Mouse (Mus musculus): ENCODE measurements around the gene Actn4. TPM values are rescaled to one million over a fixed set of nuclear protein-coding genes. Genes with fewer than 3 reads are reported as not detected.

Gene Actn4
- polyA plus RNA-seq, 1 experiment from 2014 or later: 413 TPM

GRCm38 (mm10) chr7:28955295-28955897 lies 6.7 kb downstream of the Actn4 start:
- no peak overlapping the region for H3K4me3 ChIP-seq (replicated peaks; ENCODE audit: low read length)
- 44% methylated on average over 5 of the region's 5 CpGs for WGBS
- no peaks in the 10 kb centered on the region for H3K9me3 ChIP-seq (replicated peaks; ENCODE audit: control insufficient read depth, low read length)
- H3K4me2 ChIP-seq (ENCODE audit: low read depth, low read length): no peak overlapping the region
- H3K4me1 ChIP-seq (ENCODE audit: control insufficient read depth, insufficient read depth, low read length): peaks cover 84% of the 10 kb centered on the region
- H3K27ac ChIP-seq (ENCODE audit: low read length): peak overlapping the region; percentile 2
- no peaks in the 10 kb centered on the region for H3K27me3 ChIP-seq (ENCODE audit: control insufficient read depth, insufficient read depth, low read length)
- ATAC-seq (ENCODE audit: insufficient read depth, low FRiP score): no peak
- H3K9ac ChIP-seq (ENCODE audit: low read length): no peak overlapping the region
- H3K36me3 ChIP-seq (ENCODE audit: control insufficient read depth, insufficient read depth, low read length): no peaks in the 10 kb centered on the region

DNA sequence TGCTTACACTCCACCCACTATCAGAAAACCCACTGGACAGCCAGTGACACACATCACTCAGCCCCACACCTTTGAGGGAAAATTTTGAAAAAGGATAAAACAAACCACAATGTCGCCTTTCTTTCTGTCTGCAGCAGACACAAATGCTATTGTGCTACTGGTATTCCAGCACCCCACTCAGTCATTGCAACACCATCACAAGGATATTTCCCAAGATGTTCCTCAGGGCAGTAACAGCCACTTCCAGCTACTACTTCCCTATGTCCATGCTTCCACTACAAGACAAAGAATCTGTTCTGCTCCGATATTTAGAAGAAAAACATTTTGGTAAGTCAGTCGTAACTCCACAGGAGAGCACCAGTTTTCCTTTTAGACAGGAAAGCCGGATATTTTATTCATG lies 7.4 kb downstream of the Actn4 start:
- H3K27ac ChIP-seq (ENCODE audit: low read length): peak overlapping the region; percentile 2; the same call in 1 of the 2 replicates

DNA sequence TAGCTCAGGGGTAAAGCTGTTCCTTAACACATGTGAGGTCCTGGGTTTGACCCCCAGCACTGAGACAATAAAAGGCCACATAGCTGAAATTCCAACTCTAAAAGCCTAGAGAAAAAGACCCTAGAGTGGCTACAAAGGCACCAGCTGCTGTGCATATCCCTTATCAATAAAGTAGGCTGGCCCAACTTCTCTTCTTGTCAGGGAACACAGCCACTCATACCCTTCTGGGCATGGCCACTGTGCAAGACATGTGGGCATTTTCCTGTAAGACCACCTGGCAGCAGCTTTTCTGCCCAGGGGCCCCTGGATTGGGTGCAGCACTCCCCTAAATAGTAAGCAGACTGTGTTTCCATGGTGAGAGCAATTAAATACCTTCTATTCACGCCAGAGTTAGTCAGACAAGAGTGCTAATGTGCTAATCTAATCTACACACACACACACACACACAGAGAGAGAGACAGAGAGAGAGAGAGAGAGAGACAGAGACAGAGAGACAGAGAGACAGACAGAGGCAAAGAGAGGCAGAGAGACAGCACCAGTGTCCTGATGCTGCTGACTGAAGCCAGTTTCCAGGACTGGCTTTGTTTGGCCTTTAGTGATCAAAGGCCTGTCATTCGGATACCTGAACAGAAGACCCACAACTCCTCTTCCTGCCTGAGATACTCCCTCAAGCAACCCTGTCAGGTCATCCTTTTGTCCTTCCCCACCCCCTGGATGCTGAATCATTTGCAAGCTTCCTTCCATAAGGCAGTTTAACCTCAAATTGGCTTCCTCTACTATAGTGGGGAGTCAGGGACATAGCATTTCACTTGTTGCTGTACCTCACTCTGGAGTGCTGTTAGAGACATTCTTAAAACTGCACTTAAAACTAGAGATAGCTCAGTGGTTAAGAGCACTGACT lies 8.4 kb downstream of the Actn4 start:
- Histone ChIP-seq H3K4me3 (replicated peaks; ENCODE audit: low read length) (no peak overlapping the region), H3K4me1 (ENCODE audit: control insufficient read depth, insufficient read depth, low read length) (peaks cover 80% of the 10 kb centered on the region), H3K4me2 (ENCODE audit: low read depth, low read length) (peak overlapping the region; percentile 22; the same call in 1 of the 2 replicates), H3K27ac (ENCODE audit: low read length) (peak overlapping the region; percentile 93), H3K9ac (ENCODE audit: low read length) (peak overlapping the region; percentile 54), H3K27me3 (ENCODE audit: control insufficient read depth, insufficient read depth, low read length) (no peaks in the 10 kb centered on the region), H3K36me3 (ENCODE audit: control insufficient read depth, insufficient read depth, low read length) (no peaks in the 10 kb centered on the region), H3K9me3 (replicated peaks; ENCODE audit: control insufficient read depth, low read length) (no peaks in the 10 kb centered on the region)
- ATAC-seq (ENCODE audit: insufficient read depth, low FRiP score): peak; percentile 23; the same call in 1 of the 2 replicates
- 11% methylated on average over 2 of the region's 2 CpGs for WGBS

More for the DNA sequence above, 7.4 kb downstream of the Actn4 start:
- no peaks in the 10 kb centered on the region for H3K27me3 ChIP-seq (ENCODE audit: control insufficient read depth, insufficient read depth, low read length)
- no peak for ATAC-seq (ENCODE audit: insufficient read depth, low FRiP score)
- 70% methylated on average over 4 of the region's 4 CpGs for WGBS
- H3K36me3 ChIP-seq (ENCODE audit: control insufficient read depth, insufficient read depth, low read length): no peaks in the 10 kb centered on the region
- no peak overlapping the region for H3K4me3 ChIP-seq (replicated peaks; ENCODE audit: low read length)
- H3K4me2 ChIP-seq (ENCODE audit: low read depth, low read length): no peak overlapping the region
- H3K9ac ChIP-seq (ENCODE audit: low read length): no peak overlapping the region
- H3K4me1 ChIP-seq (ENCODE audit: control insufficient read depth, insufficient read depth, low read length): peaks cover 82% of the 10 kb centered on the region
- no peaks in the 10 kb centered on the region for H3K9me3 ChIP-seq (replicated peaks; ENCODE audit: control insufficient read depth, low read length)

- H3K9me3 ChIP-seq (replicated peaks; ENCODE audit: control insufficient read depth, low read length): no peaks in the 10 kb centered on the region
- ATAC-seq (ENCODE audit: insufficient read depth, low FRiP score): peak; percentile 45; the same call in 1 of the 2 replicates
- H3K27ac ChIP-seq (ENCODE audit: low read length): peak overlapping the region; percentile 93
- H3K4me1 ChIP-seq (ENCODE audit: control insufficient read depth, insufficient read depth, low read length): peaks cover 78% of the 10 kb centered on the region
- 6% methylated on average over 3 of the region's 3 CpGs for WGBS
- no peaks in the 10 kb centered on the region for H3K27me3 ChIP-seq (ENCODE audit: control insufficient read depth, insufficient read depth, low read length)
- H3K4me2 ChIP-seq (ENCODE audit: low read depth, low read length): no peak overlapping the region; the same call in 1 of the 2 replicates
- no peak overlapping the region for H3K4me3 ChIP-seq (replicated peaks; ENCODE audit: low read length)
- peak overlapping the region; percentile 53; the same call in 1 of the 2 replicates for H3K9ac ChIP-seq (ENCODE audit: low read length)
- 0 out of 2 replicates have a peak, but pooled peaks cover 1% of the 10 kb centered on the region for H3K36me3 ChIP-seq (ENCODE audit: control insufficient read depth, insufficient read depth, low read length)
Observed at GRCm38 (mm10) chr7:28952786-28953185, 9.4 kb downstream of the Actn4 start.

- H3K4me3 ChIP-seq (replicated peaks; ENCODE audit: low read length): no peak overlapping the region
- peak overlapping the region; percentile 53 for H3K9ac ChIP-seq (ENCODE audit: low read length)
- peaks cover 81% of the 10 kb centered on the region for H3K4me1 ChIP-seq (ENCODE audit: control insufficient read depth, insufficient read depth, low read length)
- WGBS: 63% methylated on average over 2 of the region's 2 CpGs
- H3K9me3 ChIP-seq (replicated peaks; ENCODE audit: control insufficient read depth, low read length): no peaks in the 10 kb centered on the region
- peak overlapping the region; percentile 93 for H3K27ac ChIP-seq (ENCODE audit: low read length)
- H3K36me3 ChIP-seq (ENCODE audit: control insufficient read depth, insufficient read depth, low read length): 0 out of 2 replicates have a peak, but pooled peaks cover 4% of the 10 kb centered on the region
- no peak for ATAC-seq (ENCODE audit: insufficient read depth, low FRiP score)
- H3K4me2 ChIP-seq (ENCODE audit: low read depth, low read length): peak overlapping the region; percentile 9; the same call in 1 of the 2 replicates
- no peaks in the 10 kb centered on the region for H3K27me3 ChIP-seq (ENCODE audit: control insufficient read depth, insufficient read depth, low read length)
Observed at GRCm38 (mm10) chr7:28951764-28952163, 10.4 kb downstream of the Actn4 start.

DNA sequence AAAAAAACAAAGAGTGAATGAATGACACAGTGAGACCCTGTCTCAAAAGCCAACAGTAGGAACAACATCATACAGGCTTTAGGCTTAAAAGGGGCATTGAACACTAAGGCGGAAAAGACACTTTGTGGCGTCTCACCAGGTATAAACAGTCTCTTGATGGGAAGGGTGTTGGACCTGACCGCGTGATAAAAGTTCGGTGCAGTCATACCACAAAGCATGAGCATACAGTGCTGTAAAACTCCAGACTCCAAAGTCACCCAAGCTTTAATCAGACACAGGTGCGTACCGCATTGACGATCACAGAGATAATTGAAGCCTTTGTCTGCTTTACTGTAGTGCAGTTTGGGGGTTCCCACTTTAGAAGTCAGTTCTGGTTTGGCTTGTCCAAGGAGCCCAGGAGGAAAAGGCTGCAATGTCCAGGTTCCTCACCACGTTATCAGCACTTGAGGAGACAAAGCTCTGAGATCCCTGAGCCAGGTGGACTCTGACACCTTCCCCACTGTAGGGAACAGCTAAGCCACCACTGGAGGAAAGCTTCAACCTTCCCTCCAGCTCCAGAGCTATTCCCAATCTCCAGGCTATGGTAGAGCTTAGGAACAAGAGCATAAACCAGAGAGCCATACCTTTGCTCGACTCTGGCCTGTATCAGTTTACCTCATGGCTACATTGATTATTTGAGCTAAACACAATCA lies 11.6 kb downstream of the Actn4 start:
- no peak overlapping the region for H3K4me3 ChIP-seq (replicated peaks; ENCODE audit: low read length)
- peaks cover 85% of the 10 kb centered on the region for H3K4me1 ChIP-seq (ENCODE audit: control insufficient read depth, insufficient read depth, low read length)
- H3K36me3 ChIP-seq (ENCODE audit: control insufficient read depth, insufficient read depth, low read length): 0 out of 2 replicates have a peak, but pooled peaks cover 4% of the 10 kb centered on the region
- 83% methylated on average over 10 of the region's 10 CpGs for WGBS
- H3K27me3 ChIP-seq (ENCODE audit: control insufficient read depth, insufficient read depth, low read length): no peaks in the 10 kb centered on the region
- ATAC-seq (ENCODE audit: insufficient read depth, low FRiP score): no peak
- no peak overlapping the region for H3K4me2 ChIP-seq (ENCODE audit: low read depth, low read length)
- no peak overlapping the region for H3K9ac ChIP-seq (ENCODE audit: low read length)
- H3K27ac ChIP-seq (ENCODE audit: low read length): peak overlapping the region; percentile 83; the same call in 1 of the 2 replicates
- no peaks in the 10 kb centered on the region for H3K9me3 ChIP-seq (replicated peaks; ENCODE audit: control insufficient read depth, low read length)

DNA sequence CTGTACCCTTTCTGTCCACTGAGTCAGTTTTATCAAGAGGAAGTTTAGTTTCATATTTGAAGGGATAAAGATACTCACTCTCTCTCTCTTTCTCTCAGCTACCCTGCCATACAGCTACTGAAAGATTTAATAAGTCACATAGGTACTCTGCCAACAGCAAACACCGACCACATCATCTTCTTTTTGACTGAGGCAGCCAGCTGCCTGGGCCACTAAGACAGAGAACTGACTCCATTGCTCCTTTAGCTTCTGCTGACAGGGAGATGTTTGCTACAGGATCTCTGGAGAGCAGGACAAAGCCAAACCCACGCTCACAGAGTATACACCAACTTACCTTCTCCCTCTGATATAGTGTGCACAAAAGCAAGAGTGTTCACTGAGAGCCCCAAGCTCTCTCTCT lies 12.8 kb downstream of the Actn4 start:
- peak overlapping the region; percentile 83 for H3K27ac ChIP-seq (ENCODE audit: low read length)
- 66% methylated on average over 2 of the region's 2 CpGs for WGBS
- H3K4me3 ChIP-seq (replicated peaks; ENCODE audit: low read length): no peak overlapping the region
- H3K4me2 ChIP-seq (ENCODE audit: low read depth, low read length): peak overlapping the region; percentile 3; the same call in 1 of the 2 replicates
- peak overlapping the region; percentile 48; the same call in 1 of the 2 replicates for H3K9ac ChIP-seq (ENCODE audit: low read length)
- H3K36me3 ChIP-seq (ENCODE audit: control insufficient read depth, insufficient read depth, low read length): 0 out of 2 replicates have a peak, but pooled peaks cover 4% of the 10 kb centered on the region
- H3K9me3 ChIP-seq (replicated peaks; ENCODE audit: control insufficient read depth, low read length): no peaks in the 10 kb centered on the region
- H3K4me1 ChIP-seq (ENCODE audit: control insufficient read depth, insufficient read depth, low read length): peaks cover 84% of the 10 kb centered on the region
- no peaks in the 10 kb centered on the region for H3K27me3 ChIP-seq (ENCODE audit: control insufficient read depth, insufficient read depth, low read length)
- ATAC-seq (ENCODE audit: insufficient read depth, low FRiP score): no peak

GRCm38 (mm10) chr7:28948746-28949145 lies 13.4 kb downstream of the Actn4 start:
- H3K27me3 ChIP-seq (ENCODE audit: control insufficient read depth, insufficient read depth, low read length): no peaks in the 10 kb centered on the region
- H3K36me3 ChIP-seq (ENCODE audit: control insufficient read depth, insufficient read depth, low read length): 0 out of 2 replicates have a peak, but pooled peaks cover 4% of the 10 kb centered on the region
- peaks cover 80% of the 10 kb centered on the region for H3K4me1 ChIP-seq (ENCODE audit: control insufficient read depth, insufficient read depth, low read length)
- no peak overlapping the region for H3K4me3 ChIP-seq (replicated peaks; ENCODE audit: low read length)
- no peak for ATAC-seq (ENCODE audit: insufficient read depth, low FRiP score)
- peak overlapping the region; percentile 83 for H3K27ac ChIP-seq (ENCODE audit: low read length)
- 85% methylated on average over 7 of the region's 7 CpGs for WGBS
- H3K9me3 ChIP-seq (replicated peaks; ENCODE audit: control insufficient read depth, low read length): no peaks in the 10 kb centered on the region
- H3K9ac ChIP-seq (ENCODE audit: low read length): peak overlapping the region; percentile 48
- H3K4me2 ChIP-seq (ENCODE audit: low read depth, low read length): peak overlapping the region; percentile 3; the same call in 1 of the 2 replicates

All from stomach, embryonic 16.5 days (tissue).